Mouse (Mus musculus) small intestine, adult 2 months (tissue): ENCODE measurements at regions not wholly inside any gene's neighbourhood (a gene's known extent, or its start where the extent isn't known, plus 50 kb on each side); places are given as distances from the start of the nearest gene placed in this dataset.

ENCODE experiments used
- CTCF ChIP-seq: fragments of 200-500 bp; IDR thresholded peaks from 2 replicates; pipeline ENCODE4 v1.5.1; 2012; ENCODE audit warnings: low read depth, mild to moderate bottlenecking, control low read depth, inconsistent platforms, low read length, moderate library complexity, mixed read lengths; ENCODE audit not compliant: insufficient replicate concordance, insufficient read length; ENCODE audit errors: extremely low read depth
- POLR2A ChIP-seq: fragments of 200-500 bp; IDR thresholded peaks from 2 replicates; pipeline ENCODE4 v1.6.1; 2012; ENCODE audit warnings: low read depth, mild to moderate bottlenecking, control low read depth, inconsistent platforms, low read length, moderate library complexity

DNA sequence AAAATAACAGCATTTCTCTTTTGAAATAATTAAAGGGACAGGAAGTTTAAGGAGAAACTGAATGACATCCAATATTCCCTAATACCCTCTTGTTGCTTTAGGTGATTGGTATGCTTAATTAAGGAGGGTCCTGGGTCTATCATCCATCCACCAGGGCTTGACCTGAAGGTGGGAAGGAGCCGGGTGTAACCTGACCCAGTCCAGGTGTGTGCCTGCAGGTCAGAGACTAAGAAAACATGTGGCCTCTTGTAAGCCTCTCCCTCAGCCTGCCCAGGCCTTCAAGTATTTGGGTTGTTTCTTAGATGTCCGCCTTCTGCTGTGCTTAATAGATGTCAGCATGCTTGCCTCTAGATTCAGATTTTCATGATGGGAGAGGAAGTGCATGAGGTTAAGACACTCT is 74.7 kb upstream of the Gm10295 start:
- TF ChIP-seq CTCF (no peak), POLR2A (no peak)
